Mouse (Mus musculus): ENCODE measurements around the gene Angel1. TPM values are rescaled to one million over a fixed set of nuclear protein-coding genes. Genes with fewer than 3 reads are reported as not detected.

Gene Angel1
- total and polyA plus RNA-seq, 3 experiments = 1.8 to 9.1 (median 1.8) TPM

GRCm38 (mm10) chr12:86769819-86770218, 43.6 kb upstream of the Angel1 start:
- Histone ChIP-seq H3K9me3 (replicated peaks) (no peaks in the 10 kb centered on the region), H3K4me3 (ENCODE audit: low read depth, low read length) (no peak overlapping the region)
- no peak for ATAC-seq (ENCODE audit: extremely low read depth, insufficient number of reproducible peaks, low FRiP score, poor library complexity, severe bottlenecking)

GRCm38 (mm10) chr12:86768986-86769580, 42.8 kb upstream of the Angel1 start:
- Histone ChIP-seq H3K4me3 (ENCODE audit: low read depth, low read length) (no peak overlapping the region), H3K9me3 (replicated peaks) (no peaks in the 10 kb centered on the region), H3K36me3 (replicated peaks) (no peaks in the 10 kb centered on the region), H3K4me1 (ENCODE audit: insufficient read depth, low read depth, low read length) (peaks cover 26% of the 10 kb centered on the region), H3K27me3 (ENCODE audit: insufficient read depth, low read length) (peaks cover 17% of the 10 kb centered on the region)
- ATAC-seq (ENCODE audit: extremely low read depth, insufficient number of reproducible peaks, low FRiP score, poor library complexity, severe bottlenecking) (no peak), DNase-seq (ENCODE audit: low spot score) (peak; percentile 52)
- TF ChIP-seq GATA2 (IDR thresholded peaks at IDR 0.05; ENCODE audit: borderline replicate concordance, low read depth, low read length) (no peak), CTCF (IDR thresholded peaks at IDR 0.05; ENCODE audit: low read depth, low read length) (peak; percentile 93), GATA1 (IDR thresholded peaks at IDR 0.05; ENCODE audit: borderline replicate concordance, low read length) (no peak), TAL1 (conservative IDR thresholded peaks at IDR 0.05; ENCODE audit: low read depth, low read length) (no peak)

More at GRCm38 (mm10) chr12:86769819-86770218, 43.6 kb upstream of the Angel1 start:
- no peaks in the 10 kb centered on the region for H3K36me3 ChIP-seq (replicated peaks)
- peaks cover 15% of the 10 kb centered on the region for H3K27me3 ChIP-seq (ENCODE audit: insufficient read depth, low read length)
- H3K4me1 ChIP-seq (ENCODE audit: insufficient read depth, low read depth, low read length) = peaks cover 26% of the 10 kb centered on the region
- TF ChIP-seq CTCF (IDR thresholded peaks at IDR 0.05; ENCODE audit: low read depth, low read length) (no peak), GATA1 (IDR thresholded peaks at IDR 0.05; ENCODE audit: borderline replicate concordance, low read length) (no peak), GATA2 (IDR thresholded peaks at IDR 0.05; ENCODE audit: borderline replicate concordance, low read depth, low read length) (no peak), POLR2AphosphoS5 (IDR thresholded peaks at IDR 0.05; ENCODE audit: insufficient replicate concordance, low read depth, low read length) (no peak), TAL1 (conservative IDR thresholded peaks at IDR 0.05; ENCODE audit: low read depth, low read length) (no peak)
- no peak for DNase-seq (ENCODE audit: low spot score)

GRCm38 (mm10) chr12:86767868-86768631, 41.8 kb upstream of the Angel1 start:
- ATAC-seq (ENCODE audit: extremely low read depth, insufficient number of reproducible peaks, low FRiP score, poor library complexity, severe bottlenecking) (no peak), DNase-seq (ENCODE audit: low spot score) (peak; percentile 38)
- no peak for TF ChIP-seq GATA2 (IDR thresholded peaks at IDR 0.05; ENCODE audit: borderline replicate concordance, low read depth, low read length)
- peak; percentile 88 for TF ChIP-seq CTCF (IDR thresholded peaks at IDR 0.05; ENCODE audit: low read depth, low read length)
- Histone ChIP-seq H3K4me3 (ENCODE audit: low read depth, low read length) (no peak overlapping the region), H3K9me3 (replicated peaks) (no peaks in the 10 kb centered on the region), H3K4me1 (ENCODE audit: insufficient read depth, low read depth, low read length) (peaks cover 26% of the 10 kb centered on the region), H3K36me3 (replicated peaks) (no peaks in the 10 kb centered on the region), H3K27me3 (ENCODE audit: insufficient read depth, low read length) (peaks cover 26% of the 10 kb centered on the region)

GRCm38 (mm10) chr12:86766467-86766866, 40.2 kb upstream of the Angel1 start:
- peak; percentile 39 for DNase-seq (ENCODE audit: low spot score)

GRCm38 (mm10) chr12:86764060-86764459, 37.8 kb upstream of the Angel1 start:
- Histone ChIP-seq H3K36me3 (replicated peaks) (no peaks in the 10 kb centered on the region), H3K9me3 (replicated peaks) (no peaks in the 10 kb centered on the region), H3K27me3 (ENCODE audit: insufficient read depth, low read length) (peaks cover 28% of the 10 kb centered on the region), H3K4me3 (ENCODE audit: low read depth, low read length) (no peak overlapping the region), H3K4me1 (ENCODE audit: insufficient read depth, low read depth, low read length) (peaks cover 22% of the 10 kb centered on the region)
- no peak for DNase-seq (ENCODE audit: low spot score)
- no peak for TF ChIP-seq CTCF (IDR thresholded peaks at IDR 0.05; ENCODE audit: low read depth, low read length)
- no peak for TF ChIP-seq GATA2 (IDR thresholded peaks at IDR 0.05; ENCODE audit: borderline replicate concordance, low read depth, low read length)
- no peak for TF ChIP-seq TAL1 (conservative IDR thresholded peaks at IDR 0.05; ENCODE audit: low read depth, low read length)
- TF ChIP-seq POLR2AphosphoS5 (IDR thresholded peaks at IDR 0.05; ENCODE audit: insufficient replicate concordance, low read depth, low read length) = no peak
- no peak for TF ChIP-seq GATA1 (IDR thresholded peaks at IDR 0.05; ENCODE audit: borderline replicate concordance, low read length)
- no peak for ATAC-seq (ENCODE audit: extremely low read depth, insufficient number of reproducible peaks, low FRiP score, poor library complexity, severe bottlenecking)

More at GRCm38 (mm10) chr12:86766467-86766866, 40.2 kb upstream of the Angel1 start:
- H3K4me1 ChIP-seq (ENCODE audit: insufficient read depth, low read depth, low read length) = peaks cover 24% of the 10 kb centered on the region
- no peaks in the 10 kb centered on the region for H3K36me3 ChIP-seq (replicated peaks)
- H3K27me3 ChIP-seq (ENCODE audit: insufficient read depth, low read length) = peaks cover 29% of the 10 kb centered on the region
- H3K9me3 ChIP-seq (replicated peaks) = no peaks in the 10 kb centered on the region
- no peak for TF ChIP-seq POLR2AphosphoS5 (IDR thresholded peaks at IDR 0.05; ENCODE audit: insufficient replicate concordance, low read depth, low read length)
- no peak for TF ChIP-seq GATA1 (IDR thresholded peaks at IDR 0.05; ENCODE audit: borderline replicate concordance, low read length)
- no peak for TF ChIP-seq TAL1 (conservative IDR thresholded peaks at IDR 0.05; ENCODE audit: low read depth, low read length)
- TF ChIP-seq CTCF (IDR thresholded peaks at IDR 0.05; ENCODE audit: low read depth, low read length) = no peak
- ATAC-seq (ENCODE audit: extremely low read depth, insufficient number of reproducible peaks, low FRiP score, poor library complexity, severe bottlenecking) = peak; percentile 87
- H3K4me3 ChIP-seq (ENCODE audit: low read depth, low read length) = no peak overlapping the region

- TF ChIP-seq GATA1 (IDR thresholded peaks at IDR 0.05; ENCODE audit: borderline replicate concordance, low read length) = no peak
- no peak for TF ChIP-seq POLR2AphosphoS5 (IDR thresholded peaks at IDR 0.05; ENCODE audit: insufficient replicate concordance, low read depth, low read length)
- no peak for TF ChIP-seq CTCF (IDR thresholded peaks at IDR 0.05; ENCODE audit: low read depth, low read length)
- no peak for TF ChIP-seq GATA2 (IDR thresholded peaks at IDR 0.05; ENCODE audit: borderline replicate concordance, low read depth, low read length)
- H3K27me3 ChIP-seq (ENCODE audit: insufficient read depth, low read length) = peaks cover 41% of the 10 kb centered on the region
- no peaks in the 10 kb centered on the region for H3K9me3 ChIP-seq (replicated peaks)
- ATAC-seq (ENCODE audit: extremely low read depth, insufficient number of reproducible peaks, low FRiP score, poor library complexity, severe bottlenecking) (no peak), DNase-seq (ENCODE audit: low spot score) (no peak)
- H3K36me3 ChIP-seq (replicated peaks) = no peaks in the 10 kb centered on the region
- no peaks in the 10 kb centered on the region; the same call in 1 of the 2 replicates for H3K4me1 ChIP-seq (ENCODE audit: insufficient read depth, low read depth, low read length)
- H3K4me3 ChIP-seq (ENCODE audit: low read depth, low read length) = no peak overlapping the region
These were observed 34.8 kb upstream of the Angel1 start for GRCm38 (mm10) chr12:86761036-86761435.
